Mouse (Mus musculus): ENCODE results near the gene Camk2b.

Camk2b gene

DNA sequence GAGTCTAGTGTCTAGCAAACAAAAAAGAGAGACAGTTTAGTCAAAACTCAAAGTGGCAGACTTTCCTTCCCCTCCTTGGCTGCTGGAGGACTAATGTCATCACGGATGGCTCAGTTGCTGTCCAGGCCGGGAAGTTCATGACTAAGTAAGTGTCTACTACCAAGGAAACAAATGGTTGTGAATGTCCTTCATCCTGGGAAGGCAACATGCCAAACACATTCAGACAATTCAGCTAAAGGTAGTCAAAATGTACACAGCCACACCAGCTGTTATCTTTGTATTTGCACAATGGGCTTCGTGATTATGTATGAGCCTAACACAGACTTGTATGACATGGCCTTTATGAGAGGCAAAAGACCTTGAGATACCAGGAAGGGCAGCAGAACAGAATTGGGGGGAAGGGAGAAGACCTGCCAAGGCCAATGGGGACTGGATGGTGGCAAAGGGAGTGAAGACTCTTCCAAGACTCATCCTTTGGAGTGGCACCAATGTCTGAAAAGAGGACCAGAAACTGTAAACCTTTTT is 139.4 kb downstream of the Camk2b start:
- no peak for DNase-seq

- no peak for DNase-seq
These were observed 141.5 kb downstream of the Camk2b start for GRCm38 (mm10) chr11:5924699-5925098.

DNA sequence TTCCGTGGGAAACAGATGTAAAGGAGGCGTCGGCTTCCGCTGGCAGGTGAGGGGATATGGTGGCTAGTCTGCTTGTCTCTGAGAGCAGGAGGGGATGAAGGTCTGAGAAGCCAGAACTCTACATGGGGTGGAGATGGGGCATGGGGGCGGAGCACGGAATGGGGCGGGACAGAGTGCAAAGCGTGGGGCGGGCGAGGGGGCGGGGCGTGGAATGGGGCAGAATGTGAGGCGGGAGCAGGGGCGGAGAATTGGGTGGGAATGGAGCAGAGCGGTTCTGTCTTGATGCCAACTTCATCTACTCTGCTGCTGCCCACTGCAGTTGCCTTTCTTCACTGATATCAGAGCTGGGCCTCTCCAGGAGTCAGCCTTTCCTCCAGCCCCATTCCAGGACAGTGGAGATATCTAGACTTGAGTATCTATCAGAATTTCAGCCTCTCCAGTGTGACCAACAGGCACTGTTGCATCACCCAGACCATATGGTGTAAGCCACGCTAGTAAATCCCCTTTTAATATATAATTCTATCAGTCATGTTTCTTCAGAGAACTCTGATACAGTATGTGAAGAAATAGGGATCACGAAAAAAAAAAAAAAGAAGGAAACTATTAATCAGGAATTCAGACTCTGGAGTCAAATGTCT is 145.7 kb downstream of the Camk2b start:
- no peak for DNase-seq
